Mouse (Mus musculus) midbrain, postnatal 0 days (tissue): ENCODE results near the gene Filip1l. TPM values are rescaled to one million over a fixed set of nuclear protein-coding genes. Genes with fewer than 3 reads are reported as not detected.

Experiments
- ATAC-seq: fragments of 200-750 bp; cut with Nextera tagmentation; 2 replicates; pipeline ENCODE4 v1.8.0; 2017; ENCODE audit warnings: moderate number of reproducible peaks, mild to moderate bottlenecking, moderate TSS enrichment, moderate library complexity; ENCODE audit not compliant: low FRiP score
- DNase-seq: peaks from one replicate; pipeline ENCODE4 v3.0.0-alpha.2; 2015; ENCODE audit warnings: low spot score
- H3K27ac ChIP-seq: fragments of 300-500 bp; sonication (generic); 2 replicates; pipeline ENCODE4 v1.5.1; 2014; ENCODE audit warnings: low read depth, mild to moderate bottlenecking, low read length, mixed read lengths
- H3K27me3 ChIP-seq: fragments of 300-500 bp; sonication (generic); 2 replicates; pipeline ENCODE4 v1.6.1; 2014; ENCODE audit warnings: low read length, control low read depth, mixed read lengths; ENCODE audit not compliant: insufficient read depth
- H3K36me3 ChIP-seq: fragments of 300-500 bp; sonication (generic); 2 replicates; pipeline ENCODE4 v1.6.1; 2014; ENCODE audit warnings: low read length, control low read depth, mixed read lengths; ENCODE audit not compliant: insufficient read depth
- H3K4me1 ChIP-seq: fragments of 300-500 bp; sonication (generic); 2 replicates; pipeline ENCODE4 v1.6.1; 2014; ENCODE audit warnings: mild to moderate bottlenecking, control low read depth, antibody characterized with exemption, low read length, mixed read lengths; ENCODE audit not compliant: insufficient read depth
- H3K4me2 ChIP-seq: fragments of 300-500 bp; sonication (generic); 2 replicates; pipeline ENCODE4 v1.6.1; 2014; ENCODE audit warnings: low read depth, mild to moderate bottlenecking, low read length, mixed read lengths; ENCODE audit not compliant: poor library complexity, severe bottlenecking
- H3K4me3 ChIP-seq: fragments of 300-500 bp; sonication (generic); 2 replicates; pipeline ENCODE4 v1.5.1; 2014; ENCODE audit warnings: low read depth, mild to moderate bottlenecking, low read length, moderate library complexity
- H3K9ac ChIP-seq: fragments of 300-500 bp; sonication (generic); replicated peaks from 2 replicates; pipeline ENCODE4 v1.6.1; 2014; ENCODE audit warnings: mild to moderate bottlenecking, low read length, moderate library complexity, mixed read lengths; ENCODE audit not compliant: poor library complexity, severe bottlenecking
- H3K9me3 ChIP-seq: fragments of 300-500 bp; sonication (generic); 2 replicates; pipeline ENCODE4 v1.6.1; 2016; ENCODE audit warnings: low read length, control low read depth
- CTCF ChIP-seq: IDR thresholded peaks from 2 replicates; pipeline ENCODE4 v1.5.1; 2016; ENCODE audit warnings: antibody characterized with exemption, mild to moderate bottlenecking
- WGBS: fragments of 180-500 bp; shearing (Covaris S2); extraction: QIAGEN DNeasy Blood & Tissue Kit; methylation state at CpG from one replicate; pipeline ENCODE4 v1.1.7; 2014; 5-methylcytosine and 5-hydroxymethylcytosine counted together
- polyA plus RNA-seq: library from polyadenylated mRNA; unstranded; fragments of >200 nt; fragmentation: Nextera tagmentation; extraction: Ambion mirVana; gene quantifications from 2 replicates; pipeline ENCODE4 v1.2.1, GENCODE M21; 2015
- total RNA-seq: library from RNA; depleted of rRNA; stranded (reverse); fragments of >200 nt; gene quantifications from 2 replicates; pipeline ENCODE4 v1.2.3, GENCODE M21; 2014

Filip1l gene
- total and polyA plus RNA-seq, 2 experiments from 2014 or later: 1.9 to 2.2 TPM

GRCm38 (mm10) chr16:57419881-57420280, 67.0 kb downstream of the Filip1l start:
- Histone ChIP-seq H3K9me3 (no peaks in the 10 kb centered on the region), H3K4me2 (no peak overlapping the region), H3K27me3 (no peaks in the 10 kb centered on the region), H3K27ac (no peak overlapping the region), H3K9ac (no peak overlapping the region), H3K4me1 (no peaks in the 10 kb centered on the region), H3K36me3 (no peaks in the 10 kb centered on the region), H3K4me3 (no peak overlapping the region)
- no peak for TF ChIP-seq CTCF
- ATAC-seq (no peak), DNase-seq (no peak)
- 91% methylated on average over 5 of the region's 5 CpGs for WGBS

GRCm38 (mm10) chr16:57420773-57421556, 68.1 kb downstream of the Filip1l start:
- Histone ChIP-seq H3K36me3 (no peaks in the 10 kb centered on the region), H3K9ac (no peak overlapping the region), H3K9me3 (no peaks in the 10 kb centered on the region), H3K4me1 (no peaks in the 10 kb centered on the region), H3K4me2 (no peak overlapping the region), H3K27ac (no peak overlapping the region), H3K27me3 (no peaks in the 10 kb centered on the region), H3K4me3 (no peak overlapping the region)
- no peak for TF ChIP-seq CTCF
- no peak for ATAC-seq
- 67% methylated on average over 8 of the region's 8 CpGs for WGBS
- DNase-seq: no peak

- no peaks in the 10 kb centered on the region for H3K36me3 ChIP-seq
- H3K9ac ChIP-seq: no peak overlapping the region
- WGBS: 83% methylated on average over 7 of the region's 7 CpGs
- H3K27ac ChIP-seq: no peak overlapping the region
- no peak for ATAC-seq
- H3K9me3 ChIP-seq: no peaks in the 10 kb centered on the region
- no peak overlapping the region for H3K4me2 ChIP-seq
- no peak for TF ChIP-seq CTCF
- H3K27me3 ChIP-seq: no peaks in the 10 kb centered on the region
- no peak overlapping the region for H3K4me3 ChIP-seq
- no peaks in the 10 kb centered on the region for H3K4me1 ChIP-seq
- no peak for DNase-seq
Measured at GRCm38 (mm10) chr16:57421680-57422417, 69.0 kb downstream of the Filip1l start.

- H3K4me1 ChIP-seq: no peaks in the 10 kb centered on the region
- no peaks in the 10 kb centered on the region for H3K27me3 ChIP-seq
- H3K4me2 ChIP-seq: no peak overlapping the region
- H3K36me3 ChIP-seq: no peaks in the 10 kb centered on the region
- no peak overlapping the region for H3K27ac ChIP-seq
- no peak overlapping the region for H3K9ac ChIP-seq
- no peak for DNase-seq
- WGBS: 63% methylated on average over 6 of the region's 6 CpGs
- ATAC-seq: no peak
- no peaks in the 10 kb centered on the region for H3K9me3 ChIP-seq
- TF ChIP-seq CTCF: no peak
- H3K4me3 ChIP-seq: no peak overlapping the region
Measured at GRCm38 (mm10) chr16:57423001-57423800, 70.3 kb downstream of the Filip1l start.

- Histone ChIP-seq H3K27me3 (no peaks in the 10 kb centered on the region), H3K4me1 (no peaks in the 10 kb centered on the region), H3K36me3 (no peaks in the 10 kb centered on the region), H3K27ac (no peak overlapping the region), H3K9ac (no peak overlapping the region), H3K9me3 (no peaks in the 10 kb centered on the region), H3K4me3 (no peak overlapping the region), H3K4me2 (no peak overlapping the region)
- DNase-seq (no peak), ATAC-seq (no peak)
- 74% methylated on average over 10 of the region's 10 CpGs for WGBS
- TF ChIP-seq CTCF: no peak
Measured at GRCm38 (mm10) chr16:57426680-57427079, 73.8 kb downstream of the Filip1l start.
